Mouse (Mus musculus) olfactory bulb, adult 2 months (tissue): ENCODE measurements at regions not wholly inside any gene's neighbourhood (a gene's known extent, or its start where the extent isn't known, plus 50 kb on each side); places are given as distances from the start of the nearest gene placed in this dataset.

Source experiments
- CTCF ChIP-seq: fragments of 200-500 bp; IDR thresholded peaks from 2 replicates; pipeline ENCODE4 v1.5.1; 2012; ENCODE audit warnings: low read depth, mild to moderate bottlenecking, low read length, moderate library complexity; ENCODE audit not compliant: insufficient read depth
- POLR2A ChIP-seq: fragments of 200-500 bp; IDR thresholded peaks from 2 replicates; pipeline ENCODE4 v1.6.1; 2012; ENCODE audit warnings: mild to moderate bottlenecking, low read depth, low read length, moderate library complexity; ENCODE audit not compliant: insufficient read depth

GRCm38 (mm10) chr15:72411956-72412355 is 1422.4 kb upstream of the Gm6569 start:
- TF ChIP-seq CTCF (no peak), POLR2A (no peak)
